Comparison of ENCODE assay signal across 9 mouse cellular contexts in genomic region chr17:46075116-46075485, GRCm38 (mm10). TPM values are rescaled to one million over a fixed set of nuclear protein-coding genes. Genes with fewer than 3 reads are reported as not detected.
DNase-seq lines count a peak whose midpoint lies in the region; ATAC-seq and TF ChIP-seq lines count a peak whose summit lies in the region.
"Had no signal": no experiment of that assay in that cellular context is flagged by ENCODE, and none has a peak within 500 bp of the region (broad histone marks: within the 10 kb centered on the region; RNA-seq: fewer than 3 reads in every experiment).

No protein-coding gene starts in this region.

- ATAC-seq in heart, embryonic 11.5 days (replicated peaks; ENCODE audit: insufficient number of reproducible peaks, low FRiP score, low TSS enrichment), result no peak
- 0 out of 2 replicates have a peak, but pooled peaks have one; percentile 14 for ATAC-seq in intestine, embryonic 14.5 days (replicated peaks; ENCODE audit: low FRiP score, low TSS enrichment, low read depth)
- ATAC-seq in lung, postnatal 0 days, result peak; percentile 25
- peak; percentile 9; the same call in 1 of the 2 replicates for ATAC-seq in stomach, postnatal 0 days (ENCODE audit: low FRiP score, low TSS enrichment)
- no peak for ATAC-seq in frontal cortex, adult (ENCODE audit: low TSS enrichment)

- intact Hi-C loops in heart, adult 2 months (cut with DNase I), result no loop called here

- TF ChIP-seq POLR2A in heart, adult 2 months (IDR thresholded peaks at IDR 0.05; ENCODE audit: insufficient read depth, low read depth, low read length), result no peak

- no peaks in the 10 kb centered on the region for H3K79me2 ChIP-seq in heart, adult 2 months (replicated peaks; ENCODE audit: control insufficient read depth, insufficient read depth, low read length)

- no peaks in the 10 kb centered on the region for H3K27me3 ChIP-seq in heart, adult 2 months (ENCODE audit: control insufficient read depth, insufficient read depth, low read length)
- no peaks in the 10 kb centered on the region for H3K27me3 ChIP-seq in heart, embryonic 11.5 days (ENCODE audit: control insufficient read depth, insufficient read depth, low read length)
- no peaks in the 10 kb centered on the region for H3K27me3 ChIP-seq in intestine, embryonic 14.5 days (replicated peaks; ENCODE audit: control insufficient read depth, insufficient read depth, low read length)
- H3K27me3 ChIP-seq in lung, postnatal 0 days (replicated peaks; ENCODE audit: insufficient read depth, low read length), result no peaks in the 10 kb centered on the region
- H3K27me3 ChIP-seq in stomach, postnatal 0 days (ENCODE audit: control insufficient read depth, insufficient read depth, low read length), result no peaks in the 10 kb centered on the region
- H3K27me3 ChIP-seq: lung, embryonic 15.5 days had no signal

- 70% methylated on average over 3 of the region's 3 CpGs for WGBS in heart, adult 2 months
- 33% methylated on average over 3 of the region's 3 CpGs for WGBS in heart, embryonic 11.5 days (ENCODE audit: insufficient replicate concordance)
- 52% methylated on average over 3 of the region's 3 CpGs for WGBS in intestine, embryonic 14.5 days
- WGBS in lung, postnatal 0 days, result 45% methylated on average over 3 of the region's 3 CpGs
- 55% methylated on average over 3 of the region's 3 CpGs for WGBS in stomach, postnatal 0 days

- DNase-seq in heart, adult 2 months, result peak in 1 of 2 experiments; percentile 28
- peak; percentile 62 for DNase-seq in T-cell, adult 2 months (ENCODE audit: low spot score)
- peak; percentile 68 for DNase-seq in intestine, embryonic 14.5 days (ENCODE audit: low spot score)
- DNase-seq in lung, postnatal 0 days (ENCODE audit: low spot score), result peak; percentile 82
- DNase-seq in stomach, postnatal 0 days (ENCODE audit: low spot score), result peak; percentile 65
- no peak for DNase-seq in right cerebral cortex, postnatal 25 days

- peak; percentile 52 for TF ChIP-seq CTCF in heart, adult 2 months (IDR thresholded peaks at IDR 0.05)
- peak; percentile 79 for TF ChIP-seq CTCF in lung, postnatal 0 days (IDR thresholded peaks at IDR 0.05)
- peak; percentile 75 for TF ChIP-seq CTCF in stomach, postnatal 0 days (IDR thresholded peaks at IDR 0.05; ENCODE audit: low read depth)

- H3K27ac ChIP-seq in heart, adult 2 months, result no peak overlapping the region
- no peak overlapping the region for H3K27ac ChIP-seq in heart, embryonic 11.5 days (ENCODE audit: low read depth, low read length)
- H3K27ac ChIP-seq in intestine, embryonic 14.5 days (ENCODE audit: low read depth), result no peak overlapping the region
- H3K27ac ChIP-seq in lung, postnatal 0 days (ENCODE audit: low read length), result no peak overlapping the region
- peak overlapping the region; percentile 45; the same call in 1 of the 2 replicates for H3K27ac ChIP-seq in stomach, postnatal 0 days (replicated peaks)

- TF ChIP-seq EP300 in heart, adult 2 months (IDR thresholded peaks at IDR 0.05; ENCODE audit: insufficient read depth, low read depth, low read length), result no peak
- no peak for TF ChIP-seq EP300 in lung, postnatal 0 days (IDR thresholded peaks at IDR 0.05)
- TF ChIP-seq EP300 in stomach, postnatal 0 days (optimal IDR thresholded peaks at IDR 0.05), result no peak

- no peaks in the 10 kb centered on the region for H3K9me3 ChIP-seq in heart, embryonic 11.5 days (replicated peaks; ENCODE audit: control insufficient read depth, low read length)
- H3K9me3 ChIP-seq in intestine, embryonic 14.5 days (ENCODE audit: control insufficient read depth, low read length), result 0 out of 2 replicates have a peak, but pooled peaks cover 2% of the 10 kb centered on the region
- H3K9me3 ChIP-seq in lung, postnatal 0 days (ENCODE audit: low read length), result no peaks in the 10 kb centered on the region
- no peaks in the 10 kb centered on the region for H3K9me3 ChIP-seq in stomach, postnatal 0 days (ENCODE audit: control insufficient read depth, low read length)
- H3K9me3 ChIP-seq: lung, embryonic 15.5 days had no signal

- no peaks in the 10 kb centered on the region for H3K4me1 ChIP-seq in heart, adult 2 months (ENCODE audit: control insufficient read depth, insufficient read depth, low read length)
- H3K4me1 ChIP-seq in heart, embryonic 11.5 days (ENCODE audit: control insufficient read depth, insufficient read depth, low read length), result peaks cover 10% of the 10 kb centered on the region; the same call in 1 of the 2 replicates
- H3K4me1 ChIP-seq in intestine, embryonic 14.5 days (replicated peaks; ENCODE audit: control insufficient read depth, insufficient read depth, low read length), result peaks cover 18% of the 10 kb centered on the region
- H3K4me1 ChIP-seq in lung, postnatal 0 days (ENCODE audit: insufficient read depth, low read depth, low read length), result peaks cover 5% of the 10 kb centered on the region; the same call in 1 of the 2 replicates
- H3K4me1 ChIP-seq in stomach, postnatal 0 days (replicated peaks; ENCODE audit: control insufficient read depth, insufficient read depth), result 0 out of 2 replicates have a peak, but pooled peaks cover 2% of the 10 kb centered on the region

- no peaks in the 10 kb centered on the region for H3K36me3 ChIP-seq in heart, adult 2 months (ENCODE audit: control insufficient read depth, insufficient read depth, low read length)
- H3K36me3 ChIP-seq in heart, embryonic 11.5 days (ENCODE audit: control insufficient read depth, insufficient read depth, low read length), result no peaks in the 10 kb centered on the region
- H3K36me3 ChIP-seq in intestine, embryonic 14.5 days (ENCODE audit: control insufficient read depth, insufficient read depth, low read length), result no peaks in the 10 kb centered on the region
- H3K36me3 ChIP-seq in lung, postnatal 0 days (ENCODE audit: insufficient read depth, low read length), result no peaks in the 10 kb centered on the region
- H3K36me3 ChIP-seq in stomach, postnatal 0 days (ENCODE audit: control insufficient read depth, insufficient read depth, low read length), result no peaks in the 10 kb centered on the region
- H3K36me3 ChIP-seq: lung, embryonic 15.5 days had no signal

- no peak overlapping the region for H3K4me2 ChIP-seq in heart, embryonic 11.5 days
- no peak overlapping the region for H3K4me2 ChIP-seq in intestine, embryonic 14.5 days (ENCODE audit: low read length)
- no peak overlapping the region for H3K4me2 ChIP-seq in lung, postnatal 0 days (replicated peaks; ENCODE audit: low read depth, low read length)
- no peak overlapping the region for H3K4me2 ChIP-seq in stomach, postnatal 0 days (replicated peaks; ENCODE audit: low read depth)

- H3K9ac ChIP-seq in heart, adult 2 months (ENCODE audit: low read depth, low read length), result no peak overlapping the region
- no peak overlapping the region for H3K9ac ChIP-seq in heart, embryonic 11.5 days (ENCODE audit: low read depth, low read length)
- no peak overlapping the region for H3K9ac ChIP-seq in intestine, embryonic 14.5 days (ENCODE audit: low read length)
- H3K9ac ChIP-seq in lung, postnatal 0 days (replicated peaks; ENCODE audit: low read depth), result no peak overlapping the region
- H3K9ac ChIP-seq in stomach, postnatal 0 days (ENCODE audit: low read length), result no peak overlapping the region
- H3K9ac ChIP-seq: lung, embryonic 15.5 days had no signal

- no peak overlapping the region for H3K4me3 ChIP-seq in heart, adult 2 months
- no peak overlapping the region for H3K4me3 ChIP-seq in heart, embryonic 11.5 days (ENCODE audit: low read depth, low read length)
- no peak overlapping the region for H3K4me3 ChIP-seq in intestine, embryonic 14.5 days (ENCODE audit: low read depth, low read length)
- no peak overlapping the region for H3K4me3 ChIP-seq in lung, postnatal 0 days (ENCODE audit: low read depth, low read length)
- H3K4me3 ChIP-seq in stomach, postnatal 0 days (ENCODE audit: low read depth, low read length), result no peak overlapping the region
- H3K4me3 ChIP-seq: lung, embryonic 15.5 days had no signal

RNA-seq across cellular contexts. Expression of gene Mrps18a, which starts 35.7 kb away (rescaled TPM):
- 100 to 1,000 TPM; 128 to 140 TPM for total RNA-seq in heart, adult 2 months (2021)
- polyA plus RNA-seq in heart, adult 2 months (2012; rRNA removed), result 99.4 and 99.6 TPM in 2 replicates
- 118 and 123 TPM in 2 replicates for polyA plus RNA-seq in heart, embryonic 11.5 days (2014; fragmentation: Nextera tagmentation; extraction: Ambion mirVana)
- polyA plus RNA-seq in intestine, embryonic 14.5 days (2014; fragmentation: Nextera tagmentation; extraction: Ambion mirVana), result 144 and 150 TPM in 2 replicates
- 96.4 and 103 TPM in 2 replicates for polyA plus RNA-seq in lung, postnatal 0 days (2015; fragmentation: Nextera tagmentation; extraction: Ambion mirVana)
- 94.9 and 99.0 TPM in 2 replicates for polyA plus RNA-seq in stomach, postnatal 0 days (2015; fragmentation: Nextera tagmentation; extraction: Ambion mirVana)

RNA-seq across cellular contexts. Expression of gene Vegfa, which starts 42.9 kb away (rescaled TPM):
- total RNA-seq in heart, adult 2 months (2021), result 100 to 1,000 TPM; 207 to 328 TPM
- polyA plus RNA-seq in heart, adult 2 months (2012; rRNA removed), result 384 and 618 TPM in 2 replicates
- polyA plus RNA-seq in heart, embryonic 11.5 days (2014; fragmentation: Nextera tagmentation; extraction: Ambion mirVana), result 4.9 and 7.4 TPM in 2 replicates
- 5.2 and 6.5 TPM in 2 replicates for polyA plus RNA-seq in intestine, embryonic 14.5 days (2014; fragmentation: Nextera tagmentation; extraction: Ambion mirVana)
- 21.4 and 31.9 TPM in 2 replicates for polyA plus RNA-seq in lung, postnatal 0 days (2015; fragmentation: Nextera tagmentation; extraction: Ambion mirVana)
- polyA plus RNA-seq in stomach, postnatal 0 days (2015; fragmentation: Nextera tagmentation; extraction: Ambion mirVana), result 2.4 and 3.1 TPM in 2 replicates

Comparison
In these comparisons a context has a peak if more than half of its experiments do, and no peak if none do; other contexts are left out.
1. RNA of gene Vegfa, which starts 42.9 kb away (polyA plus RNA-seq): 384 to 618 TPM in heart, adult 2 months; 21.4 to 31.9 TPM in lung, postnatal 0 days, 4.9 to 7.4 TPM in heart, embryonic 11.5 days, 5.2 to 6.5 TPM in intestine, embryonic 14.5 days and 2.4 to 3.1 TPM in stomach, postnatal 0 days; every median in the first group is over 10 times any median in the second.
2. ATAC-seq: peak in intestine, embryonic 14.5 days (single experiment), lung, postnatal 0 days (single experiment) and stomach, postnatal 0 days (single experiment); none in heart, embryonic 11.5 days (single experiment) and frontal cortex, adult (single experiment).
3. Peak in every context shown above with its lines, with median percentiles within 50 percentile points of each other: CTCF ChIP-seq.